Mouse (Mus musculus) heart, adult 8-10 months (tissue): ENCODE measurements at regions not wholly inside any gene's neighbourhood (a gene's known extent, or its start where the extent isn't known, plus 50 kb on each side); places are given as distances from the start of the nearest gene placed in this dataset.
"Not testable (repeated sequence)": the region's sequence is repeated elsewhere in the genome, so short reads cannot be mapped to it uniquely, and the experiment has no call there.

Source experiments
- DNase-seq: peaks from one replicate; pipeline ENCODE4 v3.0.0; 2022; ENCODE audit warnings: low spot score

GRCm38 (mm10) chr3:8005684-8006083 lies 1385.4 kb upstream of the 1700008P02Rik start:
- not testable (repeated sequence) for DNase-seq

- no peak for DNase-seq
Observed at GRCm38 (mm10) chr3:8004271-8004670, 1384.0 kb upstream of the 1700008P02Rik start.

- no peak for DNase-seq
Observed at GRCm38 (mm10) chr3:8001027-8001426, 1380.8 kb upstream of the 1700008P02Rik start.

GRCm38 (mm10) chr3:7992322-7992721 lies 1372.1 kb upstream of the 1700008P02Rik start:
- DNase-seq = no peak

- DNase-seq = no peak
Observed at GRCm38 (mm10) chr3:7973287-7973686, 1353.0 kb upstream of the 1700008P02Rik start.

- DNase-seq = no peak
Observed at GRCm38 (mm10) chr3:7953911-7954310, 1333.7 kb upstream of the 1700008P02Rik start.

GRCm38 (mm10) chr3:7943646-7944381 lies 1323.6 kb upstream of the 1700008P02Rik start:
- no peak for DNase-seq
